Mouse (Mus musculus): ENCODE results near the gene Twnk. TPM values are rescaled to one million over a fixed set of nuclear protein-coding genes. Genes with fewer than 3 reads are reported as not detected.

Twnk gene
- total RNA-seq, 2 experiments from 2014 or later, result 32.5 to 32.8 TPM

DNA sequence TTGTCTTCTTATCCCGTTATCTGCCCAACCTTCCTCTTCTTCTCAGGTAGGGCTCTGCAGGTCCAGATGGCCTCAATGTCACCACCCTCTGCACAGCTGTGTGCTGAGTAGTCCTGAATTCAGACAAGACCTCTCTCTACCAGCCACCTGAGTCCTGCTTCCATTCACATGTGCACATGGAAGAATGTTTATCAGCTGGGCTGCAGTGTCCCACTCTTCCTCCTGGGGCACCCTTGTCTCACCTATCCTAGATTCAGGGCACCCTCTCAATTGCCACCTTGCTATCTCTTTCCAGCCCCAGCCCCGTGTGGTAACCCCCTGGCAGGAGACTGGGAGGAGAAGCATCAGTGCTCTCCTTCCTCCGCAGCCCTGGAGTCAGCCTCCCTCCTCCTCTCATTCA, 3.2 kb upstream of the Twnk start:
- DNase-seq, result no peak

GRCm38 (mm10) chr19:45003740-45004516, 1.5 kb upstream of the Twnk start:
- DNase-seq, result no peak

GRCm38 (mm10) chr19:45005957-45006712, 672 bp downstream of the Twnk start, which contains the start of gene Mrpl43:
Gene Mrpl43 (minus strand): TSS chr19:45006442.
- DNase-seq, result peak; percentile 96 to 99

- DNase-seq, result no peak
These were observed 1.6 kb downstream of the Twnk start for GRCm38 (mm10) chr19:45007021-45007420.

- DNase-seq, result no peak
These were observed 2.1 kb downstream of the Twnk start for GRCm38 (mm10) chr19:45007425-45008191.

DNA sequence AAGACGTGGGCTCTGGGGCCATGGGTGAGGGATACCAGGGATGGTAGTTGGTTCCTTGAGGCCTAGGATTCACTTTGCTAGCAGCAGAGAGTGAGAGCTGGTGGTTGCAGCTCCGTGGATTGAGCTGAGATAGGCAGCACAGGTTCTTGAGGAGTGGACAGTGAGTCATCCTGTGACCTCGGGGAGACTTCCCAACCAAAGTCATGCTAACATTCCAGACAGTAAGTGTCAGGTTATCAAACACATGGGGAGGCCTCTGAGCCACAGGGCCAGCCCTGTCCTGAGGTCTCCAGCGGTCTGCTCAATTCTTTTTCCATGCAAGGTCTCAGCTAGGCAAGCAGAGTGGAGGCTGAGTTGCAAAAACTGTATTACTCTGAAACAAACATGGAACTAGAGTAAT, 5.2 kb downstream of the Twnk start:
- DNase-seq, result no peak

DNA sequence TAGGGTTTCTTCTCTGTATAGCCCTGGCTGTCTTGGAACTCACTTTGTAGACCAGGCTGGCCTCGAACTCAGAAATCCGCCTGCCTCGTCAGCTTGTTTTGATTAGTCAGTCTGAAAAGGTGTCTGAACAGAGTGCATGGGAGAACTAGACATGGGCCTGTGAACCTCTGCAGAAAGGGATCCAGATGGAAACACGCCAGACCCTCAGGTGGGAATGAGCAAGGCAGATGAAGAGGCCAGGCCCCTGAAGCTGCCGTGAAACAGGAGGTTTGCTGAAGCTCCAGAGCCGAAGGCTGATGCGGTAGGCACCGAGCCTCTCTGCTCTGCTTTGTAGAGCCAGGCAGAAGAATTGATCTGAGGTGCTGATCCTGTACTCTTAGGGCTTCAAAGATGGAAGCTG, 6.8 kb downstream of the Twnk start:
- DNase-seq, result no peak

- DNase-seq, result peak; percentile 38 to 63
These were observed 7.2 kb downstream of the Twnk start for GRCm38 (mm10) chr19:45012636-45013035.

DNA sequence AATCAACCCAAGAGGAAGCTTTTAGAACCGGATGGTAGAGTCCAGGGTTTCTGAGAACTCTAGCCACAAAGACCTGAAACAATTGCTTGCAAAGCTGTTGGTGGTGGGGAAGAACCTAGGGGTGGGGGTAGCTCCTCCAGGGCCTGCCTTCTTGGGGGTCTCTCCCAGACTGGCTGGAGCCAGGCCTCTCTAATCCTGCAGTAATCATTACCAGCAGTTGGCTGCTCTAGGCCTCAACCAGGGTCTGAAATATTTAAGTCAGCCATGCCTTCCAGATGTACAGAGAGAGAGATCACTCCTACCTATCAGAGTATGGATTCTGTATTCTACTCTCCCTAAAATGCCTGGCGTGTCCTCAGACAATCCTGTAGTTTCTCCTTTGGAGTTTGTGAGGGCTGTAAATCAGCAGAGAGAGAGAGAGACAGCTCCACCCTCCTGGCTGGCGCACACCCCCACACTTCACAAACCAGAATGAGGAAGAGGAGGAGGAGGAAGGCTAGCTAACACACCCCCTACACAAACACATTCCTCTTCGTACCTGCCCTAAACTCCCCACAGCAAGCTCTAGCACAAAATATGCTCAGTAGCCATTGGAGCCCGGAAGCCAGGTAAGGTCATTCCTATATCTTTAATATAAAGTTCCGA, 8.2 kb downstream of the Twnk start:
- DNase-seq, result no peak

- peak in 1 of 2 experiments; percentile 47 for DNase-seq
These were observed 9.0 kb downstream of the Twnk start, which contains the start of gene Lzts2 for GRCm38 (mm10) chr19:45014335-45014971. Gene Lzts2 (plus strand): TSS chr19:45014414.

- peak in 1 of 2 experiments; percentile 76 for DNase-seq
These were observed 9.5 kb downstream of the Twnk start for GRCm38 (mm10) chr19:45014981-45015402.

- DNase-seq, result peak; percentile 78 to 82
These were observed 10.2 kb downstream of the Twnk start for GRCm38 (mm10) chr19:45015518-45016281.

DNA sequence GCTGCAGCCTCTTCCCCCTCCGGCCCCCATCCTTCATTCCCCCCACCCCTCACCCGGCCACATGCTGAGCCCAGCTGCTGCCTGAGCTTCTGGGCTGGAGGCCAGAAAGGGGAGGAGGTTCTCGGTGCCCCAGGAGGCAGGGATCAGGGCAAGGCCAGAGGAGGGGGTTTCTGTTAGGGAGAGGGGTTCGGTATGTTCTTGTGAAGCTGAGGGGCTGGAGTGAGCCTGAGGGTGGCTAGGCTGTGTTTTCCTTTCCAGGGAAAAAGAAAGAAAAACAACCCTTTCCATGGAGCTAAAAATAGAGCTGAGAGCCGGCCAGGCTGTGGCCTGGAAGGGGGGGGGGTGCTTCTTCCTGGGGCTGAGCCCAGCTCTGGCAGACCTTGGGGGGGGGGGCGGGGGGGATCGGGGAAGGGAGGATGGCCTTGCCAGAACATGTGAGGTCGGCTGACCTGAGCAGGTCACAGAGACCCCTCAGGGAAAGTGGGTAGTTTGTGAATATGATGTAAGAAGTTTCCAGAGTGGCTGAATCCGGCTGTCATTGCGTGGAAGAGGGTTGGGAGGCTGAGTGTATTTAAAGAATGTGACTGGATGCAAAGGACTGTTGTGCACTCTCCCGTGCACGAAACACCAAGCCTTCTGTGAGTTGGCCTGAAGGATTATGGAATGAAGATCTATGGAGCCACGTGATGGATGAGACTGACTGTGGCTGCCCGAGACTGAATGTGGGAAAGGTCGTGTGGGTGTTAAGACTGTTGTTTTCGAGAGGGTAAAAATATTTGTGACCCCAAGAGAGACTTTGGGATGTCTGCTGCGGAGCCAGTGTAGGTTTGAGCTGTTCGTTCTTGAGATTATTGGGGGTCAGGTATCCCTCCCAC, 11.1 kb downstream of the Twnk start:
- peak; percentile 91 to 92 for DNase-seq

DNA sequence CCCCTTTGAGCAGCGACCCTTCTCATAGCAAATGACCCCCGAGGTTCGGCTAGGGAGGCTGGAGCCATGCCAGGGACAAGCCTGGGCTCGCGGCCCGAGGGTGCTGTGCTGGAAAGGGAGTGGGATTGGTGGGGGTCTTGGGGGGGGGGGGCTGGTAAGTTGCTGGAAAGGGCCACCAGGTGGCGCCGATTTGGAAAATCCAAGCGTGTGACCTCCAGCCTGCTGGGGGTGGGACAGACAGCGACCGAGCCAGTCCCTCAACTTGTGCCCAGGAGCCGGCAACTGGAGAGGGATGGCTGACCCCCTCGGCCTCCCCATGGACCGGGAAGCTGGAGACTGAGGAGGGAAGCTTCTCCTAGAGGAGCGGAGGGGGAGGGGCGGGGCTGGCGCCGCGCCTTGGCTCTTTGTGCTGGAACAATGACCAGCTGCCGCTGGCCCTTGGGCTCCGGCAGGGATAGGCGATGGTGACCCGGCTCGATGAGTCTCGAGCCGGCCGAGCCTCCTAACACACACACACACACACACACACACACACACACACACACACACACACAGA, 11.8 kb downstream of the Twnk start:
- peak; percentile 91 for DNase-seq

DNA sequence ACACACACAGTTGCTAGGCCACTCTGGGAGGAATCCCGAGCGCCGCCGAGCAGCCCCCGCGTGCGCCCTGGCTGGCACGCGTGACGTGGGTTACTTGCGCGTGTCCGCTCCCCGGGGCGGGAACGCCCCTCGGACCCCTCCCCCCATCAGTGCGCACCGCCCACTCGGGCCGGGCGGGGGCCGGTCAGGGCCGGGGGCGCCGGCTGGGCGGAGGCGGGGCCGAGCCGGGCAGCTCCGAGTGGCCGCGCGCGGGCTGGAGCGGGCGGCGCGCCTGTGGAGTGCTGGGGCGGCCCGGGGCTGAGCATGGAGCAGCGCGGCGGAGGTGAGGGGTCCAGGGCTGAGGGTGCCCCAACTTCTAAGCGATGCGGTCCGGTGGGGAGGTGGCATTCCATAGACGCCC, 12.4 kb downstream of the Twnk start:
- DNase-seq, result peak; percentile 88 to 94

GRCm38 (mm10) chr19:45018351-45018831, 12.9 kb downstream of the Twnk start:
- DNase-seq, result peak; percentile 49 to 70

GRCm38 (mm10) chr19:45020348-45020747, 14.9 kb downstream of the Twnk start:
- DNase-seq, result peak; percentile 81 to 89

- peak in 1 of 2 experiments; percentile 26 for DNase-seq
These were observed 15.9 kb downstream of the Twnk start for GRCm38 (mm10) chr19:45021362-45021761.

GRCm38 (mm10) chr19:45023993-45024392, 18.5 kb downstream of the Twnk start:
- DNase-seq, result peak in 1 of 2 experiments; percentile 11

Measured in heart, adult 18-20 months (tissue).